Comparison of ENCODE assay signal across 17 mouse cellular contexts in the genomic region with DNA sequence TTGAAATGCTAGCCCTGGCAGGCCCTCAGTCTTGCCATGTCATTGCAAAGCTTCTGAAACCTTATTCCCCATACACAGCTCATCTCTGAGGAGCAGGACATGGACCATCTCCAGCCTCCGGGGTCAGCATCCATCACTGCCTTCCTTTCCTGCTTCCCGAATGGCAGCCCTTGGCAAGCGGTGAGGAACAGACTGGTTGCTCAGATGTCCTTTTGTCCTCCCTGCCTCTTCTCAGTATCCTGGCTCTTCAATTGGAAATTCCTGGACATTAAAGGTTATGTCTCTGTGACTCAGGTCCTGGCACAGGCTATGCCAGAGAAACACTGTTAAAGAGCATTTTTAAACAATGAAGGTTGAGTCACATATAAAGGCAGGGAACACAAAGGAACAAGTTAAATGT. TPM values are rescaled to one million over a fixed set of nuclear protein-coding genes. Genes with fewer than 3 reads are reported as not detected.
DNase-seq lines count a peak whose midpoint lies in the region.
"Had no signal": no experiment of that assay in that cellular context is flagged by ENCODE, and none has a peak within 500 bp of the region (broad histone marks: within the 10 kb centered on the region; RNA-seq: fewer than 3 reads in every experiment).

No protein-coding gene starts in this region.

- DNase-seq in adrenal gland, adult 2 months: peak; percentile 57
- no peak for DNase-seq in adrenal gland, postnatal 4 days (ENCODE audit: low spot score in 2 of 2)
- DNase-seq in 3T3-L1 (ENCODE audit: low read depth, low spot score): peak; percentile 25
- peak; percentile 21 to 48 for DNase-seq in adrenal gland, postnatal 36 days
- peak; percentile 71 for DNase-seq in cerebellum, adult 9-10 months
- no peak for DNase-seq in urinary bladder, postnatal 14 days (ENCODE audit: low spot score)
- no peak for DNase-seq in layer of hippocampus, postnatal 36 days
- no peak for DNase-seq in layer of hippocampus, postnatal 14 days (ENCODE audit: low spot score in 2 of 2)
- DNase-seq: gastrocnemius, postnatal 36 days; kidney, adult 9 months; liver; lung, postnatal 14 days; midbrain, embryonic 14.5 days; right cerebral cortex, postnatal 25 days; thymus, adult 2 months had no signal

RNA-seq across cellular contexts. Expression of a gene that starts 43.8 kb away (rescaled TPM):
- 1 to 10 TPM; 1.6 to 2.1 TPM for total RNA-seq in adrenal gland, adult 2 months (2021)
- 0.82 and 0.89 TPM in 2 replicates for polyA plus RNA-seq in adrenal gland, adult 2 months (2012; rRNA removed)
- total RNA-seq in adrenal gland, postnatal 4 days (2021): 1 to 10 TPM; 7.2 to 8.1 TPM
- total RNA-seq in adrenal gland, postnatal 36 days (2021): 1 to 10 TPM; 1.3 to 1.5 TPM
- 100 to 1,000 TPM; 316 to 344 TPM for total RNA-seq in layer of hippocampus, postnatal 36 days (2021)
- total RNA-seq in layer of hippocampus, postnatal 14 days (2021): 100 to 1,000 TPM; 321 to 358 TPM
- total RNA-seq: CH12.LX, MEL had no signal

Comparison
In these comparisons a context has a peak if more than half of its experiments do, and no peak if none do; other contexts are left out.
1. DNase-seq: peak in adrenal gland, adult 2 months (single experiment), 3T3-L1 (single experiment), adrenal gland, postnatal 36 days (2 of 2) and cerebellum, adult 9-10 months (single experiment); none in adrenal gland, postnatal 4 days (0 of 2), urinary bladder, postnatal 14 days (single experiment), layer of hippocampus, postnatal 36 days (0 of 2) and layer of hippocampus, postnatal 14 days (0 of 2).
2. RNA of a gene that starts 43.8 kb away (total RNA-seq): 321 to 358 TPM in layer of hippocampus, postnatal 14 days and 316 to 344 TPM in layer of hippocampus, postnatal 36 days; 7.2 to 8.1 TPM in adrenal gland, postnatal 4 days, 1.6 to 2.1 TPM in adrenal gland, adult 2 months and 1.3 to 1.5 TPM in adrenal gland, postnatal 36 days; every median in the first group is over 10 times any median in the second.